Mouse (Mus musculus) heart, embryonic 14.5 days (tissue): ENCODE measurements at regions not wholly inside any gene's neighbourhood (a gene's known extent, or its start where the extent isn't known, plus 50 kb on each side); places are given as distances from the start of the nearest gene placed in this dataset.
"Not testable (repeated sequence)": the region's sequence is repeated elsewhere in the genome, so short reads cannot be mapped to it uniquely, and the experiment has no call there.

ENCODE experiments used
- ATAC-seq: fragments of 200-750 bp; cut with Nextera tagmentation; 2 replicates; pipeline ENCODE4 v1.8.0; 2017; ENCODE audit warnings: low read depth, moderate TSS enrichment; ENCODE audit not compliant: insufficient number of reproducible peaks, insufficient read depth, low FRiP score
- H3K27ac ChIP-seq, 2 experiments: fragments of 200-500 bp in 1 of 2; fragments of 300-500 bp in 1 of 2; sonication (generic) in 1 of 2; replicated peaks in 1 of 2; 2 replicates each; pipeline ENCODE4 v1.5.1; 2012 to 2014; ENCODE audit warnings: low read depth in 2 of 2, low read length in 2 of 2, control low read depth in 1 of 2, mild to moderate bottlenecking in 1 of 2, mixed read lengths in 1 of 2; ENCODE audit not compliant: control insufficient read depth in 1 of 2, insufficient read depth in 1 of 2
- H3K27me3 ChIP-seq: fragments of 300-500 bp; sonication (generic); 2 replicates; pipeline ENCODE4 v1.6.1; 2014; ENCODE audit warnings: mild to moderate bottlenecking, low read length, control low read depth; ENCODE audit not compliant: control insufficient read depth, insufficient read depth
- H3K36me3 ChIP-seq: fragments of 300-500 bp; sonication (generic); 2 replicates; pipeline ENCODE4 v1.6.1; 2014; ENCODE audit warnings: mild to moderate bottlenecking, control low read depth, low read length, mixed read lengths; ENCODE audit not compliant: control insufficient read depth, insufficient read depth
- H3K4me1 ChIP-seq, 2 experiments: fragments of 200-500 bp in 1 of 2; fragments of 300-500 bp in 1 of 2; sonication (generic) in 1 of 2; 2 replicates each; pipeline ENCODE4 v1.6.1; 2012 to 2014; ENCODE audit warnings: low read length in 2 of 2, control low read depth in 1 of 2, mixed read lengths in 1 of 2; ENCODE audit not compliant: control insufficient read depth in 2 of 2, insufficient read depth in 2 of 2
- H3K4me2 ChIP-seq: fragments of 300-500 bp; sonication (generic); 2 replicates; pipeline ENCODE4 v1.6.1; 2014; ENCODE audit warnings: mild to moderate bottlenecking, low read length
- H3K4me3 ChIP-seq, 2 experiments: fragments of 200-500 bp in 1 of 2; fragments of 300-500 bp in 1 of 2; sonication (generic) in 1 of 2; 2 replicates each; pipeline ENCODE4 v1.5.1; 2012 to 2014; ENCODE audit warnings: low read length in 2 of 2, mild to moderate bottlenecking in 2 of 2, control low read depth in 1 of 2, low read depth in 1 of 2, moderate library complexity in 1 of 2; ENCODE audit not compliant: control insufficient read depth in 1 of 2, insufficient read depth in 1 of 2
- H3K9ac ChIP-seq: fragments of 300-500 bp; sonication (generic); 2 replicates; pipeline ENCODE4 v1.6.1; 2014; ENCODE audit warnings: mild to moderate bottlenecking, low read length
- H3K9me3 ChIP-seq: fragments of 300-500 bp; sonication (generic); 2 replicates; pipeline ENCODE4 v1.6.1; 2016; ENCODE audit warnings: low read length, control low read depth; ENCODE audit not compliant: control insufficient read depth
- WGBS: fragments of 180-500 bp; shearing (Covaris S2); extraction: QIAGEN DNeasy Blood & Tissue Kit; methylation state at CpG from one replicate; pipeline ENCODE4 v1.1.7; 2014; 5-methylcytosine and 5-hydroxymethylcytosine counted together

DNA sequence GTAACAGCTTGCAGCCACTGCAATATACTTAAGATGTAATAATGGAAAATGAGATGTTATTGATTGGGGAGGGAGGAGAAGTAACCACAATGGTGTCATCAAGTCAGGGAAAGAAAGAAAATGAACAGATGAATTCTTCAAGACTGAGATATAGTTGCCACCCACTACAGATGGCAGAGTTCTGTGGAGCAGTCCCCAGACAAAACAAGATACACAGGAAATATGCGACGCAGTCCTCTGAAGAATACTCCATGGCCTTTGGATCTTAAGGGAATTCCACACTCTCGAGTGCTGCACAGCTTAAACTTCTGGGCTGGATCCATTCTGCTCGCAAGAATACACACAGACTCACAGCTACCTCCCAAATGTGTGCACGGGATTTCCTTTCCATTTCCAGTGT lies 113.4 kb downstream of the Sox4 start:
- H3K4me1 ChIP-seq: peaks cover 6 to 18% of the 10 kb centered on the region in 2 experiments
- no peaks in the 10 kb centered on the region for H3K27me3 ChIP-seq
- H3K9ac ChIP-seq: no peak overlapping the region
- no peak overlapping the region for H3K27ac ChIP-seq
- no peak for ATAC-seq
- H3K36me3 ChIP-seq: no peaks in the 10 kb centered on the region
- no peak overlapping the region for H3K4me2 ChIP-seq
- H3K4me3 ChIP-seq: no peak overlapping the region
- 69% methylated on average over 5 of the region's 5 CpGs for WGBS
- no peaks in the 10 kb centered on the region for H3K9me3 ChIP-seq

DNA sequence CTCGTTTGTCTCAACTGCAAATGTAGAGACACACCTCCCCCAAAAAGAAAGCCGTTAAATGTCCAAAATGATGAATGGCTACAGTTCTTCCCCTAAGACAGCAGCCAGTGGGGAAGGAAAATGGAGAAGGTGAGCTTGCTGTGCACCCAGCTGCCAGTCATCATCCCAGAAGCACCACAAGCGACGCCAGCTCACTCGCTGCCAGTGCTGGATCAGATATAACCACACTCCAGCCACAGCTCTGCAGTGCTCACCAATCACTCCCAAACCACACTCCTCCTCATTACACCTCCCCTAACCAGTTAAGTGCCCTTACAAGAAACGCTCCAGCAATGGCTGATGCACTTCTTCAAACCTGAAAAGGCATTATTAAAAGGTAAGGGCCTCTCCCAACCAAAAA lies 114.4 kb downstream of the Sox4 start:
- no peak for ATAC-seq
- Histone ChIP-seq H3K9ac (no peak overlapping the region), H3K4me2 (no peak overlapping the region), H3K9me3 (no peaks in the 10 kb centered on the region), H3K27me3 (no peaks in the 10 kb centered on the region), H3K4me1 (peaks cover 6 to 18% of the 10 kb centered on the region in 2 experiments), H3K36me3 (no peaks in the 10 kb centered on the region), H3K4me3 (no peak overlapping the region), H3K27ac (no peak overlapping the region)
- 53% methylated on average over 6 of the region's 6 CpGs for WGBS

- Histone ChIP-seq H3K36me3 (no peaks in the 10 kb centered on the region), H3K4me2 (no peak overlapping the region), H3K27me3 (no peaks in the 10 kb centered on the region), H3K9ac (no peak overlapping the region), H3K4me3 (no peak overlapping the region), H3K27ac (no peak overlapping the region), H3K4me1 (peaks cover 6 to 14% of the 10 kb centered on the region in 2 experiments; a peak in 3 of 4 replicates), H3K9me3 (no peaks in the 10 kb centered on the region)
- ATAC-seq: no peak
- 57% methylated on average over 3 of the region's 3 CpGs for WGBS
These were observed 115.3 kb downstream of the Sox4 start for GRCm38 (mm10) chr13:28838216-28838615.

DNA sequence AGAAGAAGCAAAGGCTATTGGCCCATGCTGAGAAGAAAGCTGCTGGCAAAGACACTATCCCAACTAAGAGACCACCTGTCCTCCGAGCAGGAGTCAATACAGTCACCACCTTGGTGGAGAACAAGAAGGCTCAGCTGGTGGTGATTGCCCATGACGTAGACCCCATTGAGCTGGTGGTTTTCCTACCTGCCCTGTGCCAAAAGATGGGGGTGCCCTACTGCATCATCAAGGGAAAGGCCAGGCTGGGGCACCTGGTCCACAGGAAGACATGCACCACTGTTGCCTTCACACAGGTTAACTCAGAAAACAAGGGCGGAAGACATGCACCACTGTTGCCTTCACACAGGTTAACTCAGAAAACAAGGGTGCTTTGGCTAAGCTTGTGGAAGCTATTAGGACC lies 116.3 kb downstream of the Sox4 start:
- not testable (repeated sequence) for H3K9me3 ChIP-seq, ATAC-seq, H3K27me3 ChIP-seq, H3K4me2 ChIP-seq, H3K27ac ChIP-seq, H3K9ac ChIP-seq, H3K36me3 ChIP-seq, H3K4me3 ChIP-seq
- WGBS: 94% methylated on average over 3 of the region's 3 CpGs
- H3K4me1 ChIP-seq: peaks cover 5 to 11% of the 10 kb centered on the region in 2 experiments; a peak in 3 of 4 replicates

DNA sequence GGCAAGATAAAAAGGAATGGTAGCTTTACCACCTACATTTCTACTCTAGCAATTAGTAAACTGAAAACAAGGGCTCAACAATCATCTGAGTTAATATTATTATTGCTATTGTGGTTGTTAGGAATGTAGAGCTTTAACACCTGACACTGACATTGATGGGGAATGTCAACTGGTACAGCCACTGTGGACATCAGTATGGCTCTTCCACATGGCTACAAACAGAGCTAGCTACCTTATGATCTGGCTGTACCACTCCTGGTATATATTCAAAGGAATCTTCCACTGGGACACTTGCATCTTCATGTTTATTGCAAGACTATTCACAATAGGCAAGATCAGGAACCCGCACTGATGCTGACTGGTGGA lies 119.8 kb downstream of the Sox4 start:
- 95% methylated on average over 1 of the region's 1 CpGs for WGBS
- no peak overlapping the region for H3K27ac ChIP-seq
- H3K9me3 ChIP-seq: no peaks in the 10 kb centered on the region
- H3K27me3 ChIP-seq: no peaks in the 10 kb centered on the region
- no peak for ATAC-seq
- H3K4me3 ChIP-seq: no peak overlapping the region
- H3K9ac ChIP-seq: no peak overlapping the region
- H3K4me2 ChIP-seq: no peak overlapping the region
- H3K36me3 ChIP-seq: no peaks in the 10 kb centered on the region
- H3K4me1 ChIP-seq: peaks cover 5 to 11% of the 10 kb centered on the region in 2 experiments; a peak in 3 of 4 replicates

- peaks cover 5 to 7% of the 10 kb centered on the region in 2 experiments; a peak in 3 of 4 replicates for H3K4me1 ChIP-seq
- H3K36me3 ChIP-seq: no peaks in the 10 kb centered on the region
- no peak for ATAC-seq
- WGBS: 35% methylated on average over 12 of the region's 12 CpGs
- H3K27me3 ChIP-seq: no peaks in the 10 kb centered on the region
- H3K27ac ChIP-seq: no peak overlapping the region
- no peak overlapping the region for H3K4me2 ChIP-seq
- H3K4me3 ChIP-seq: no peak overlapping the region
- H3K9ac ChIP-seq: no peak overlapping the region
- no peaks in the 10 kb centered on the region for H3K9me3 ChIP-seq
These were observed 120.4 kb downstream of the Sox4 start for GRCm38 (mm10) chr13:28832855-28833699.

DNA sequence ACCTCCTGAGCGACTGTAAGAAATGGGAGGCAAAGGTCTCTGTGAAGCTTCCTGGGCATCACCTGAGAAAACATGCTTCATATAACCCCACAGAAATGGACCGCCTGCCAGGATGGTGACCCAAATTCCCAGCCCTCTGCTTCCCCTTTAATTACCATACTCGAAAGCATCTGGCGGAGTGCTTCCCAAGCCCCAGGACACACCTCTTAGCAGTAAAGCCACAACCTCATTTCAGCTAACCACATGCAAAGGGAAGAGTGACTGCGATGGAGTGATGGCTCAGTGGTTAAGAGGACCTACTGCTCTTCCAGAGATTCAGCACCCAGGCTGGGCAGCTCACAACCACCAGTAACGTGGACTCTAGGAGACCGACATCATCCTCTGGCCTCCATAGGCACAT lies 127.2 kb downstream of the Sox4 start:
- Histone ChIP-seq H3K27ac (no peak overlapping the region), H3K4me2 (no peak overlapping the region), H3K9me3 (no peaks in the 10 kb centered on the region), H3K9ac (no peak overlapping the region), H3K36me3 (no peaks in the 10 kb centered on the region), H3K4me1 (peaks cover 2 to 5% of the 10 kb centered on the region in 2 experiments; a peak in 3 of 4 replicates), H3K4me3 (no peak overlapping the region), H3K27me3 (no peaks in the 10 kb centered on the region)
- ATAC-seq: no peak
- WGBS: 87% methylated on average over 7 of the region's 7 CpGs

GRCm38 (mm10) chr13:28823985-28824384 lies 129.5 kb downstream of the Sox4 start:
- 35% methylated on average over 11 of the region's 11 CpGs for WGBS

More at GRCm38 (mm10) chr13:28823985-28824384, 129.5 kb downstream of the Sox4 start:
- H3K9ac ChIP-seq: no peak overlapping the region
- no peaks in the 10 kb centered on the region for H3K27me3 ChIP-seq
- no peaks in the 10 kb centered on the region for H3K9me3 ChIP-seq
- peaks cover 2 to 5% of the 10 kb centered on the region in 2 experiments; a peak in 3 of 4 replicates for H3K4me1 ChIP-seq
- H3K36me3 ChIP-seq: no peaks in the 10 kb centered on the region
- H3K4me3 ChIP-seq: no peak overlapping the region
- ATAC-seq: no peak
- H3K27ac ChIP-seq: no peak overlapping the region
- no peak overlapping the region for H3K4me2 ChIP-seq
